Mouse (Mus musculus) heart, adult 11 months (tissue): Measurements from ENCODE around the gene Olfr272.

Source experiments
- DNase-seq: peaks from one replicate; pipeline ENCODE4 v3.0.0; 2022

Olfr272 gene

DNA sequence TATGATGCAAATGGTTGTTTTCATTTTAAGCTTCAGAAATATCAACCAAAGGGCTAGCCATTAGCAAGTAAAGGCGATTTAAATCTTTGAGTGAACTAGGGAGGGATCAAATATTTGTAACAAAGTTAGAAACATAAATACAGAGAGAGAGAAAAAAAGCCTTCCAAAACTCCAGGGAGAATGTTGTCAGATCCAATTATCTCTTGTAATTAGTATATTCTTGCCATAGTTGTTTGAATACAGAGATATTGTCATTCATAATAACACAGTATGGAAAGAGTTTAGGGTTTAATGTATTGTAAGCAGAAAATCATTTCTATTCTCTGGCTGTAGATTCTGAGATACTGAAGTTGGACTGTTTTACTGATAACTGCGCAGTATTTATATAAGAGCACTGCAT is at the start of gene Olfr272:
Gene Olfr272 (minus strand): TSS at position 101 of the 400 bp plus-strand sequence.
- no peak for DNase-seq

DNA sequence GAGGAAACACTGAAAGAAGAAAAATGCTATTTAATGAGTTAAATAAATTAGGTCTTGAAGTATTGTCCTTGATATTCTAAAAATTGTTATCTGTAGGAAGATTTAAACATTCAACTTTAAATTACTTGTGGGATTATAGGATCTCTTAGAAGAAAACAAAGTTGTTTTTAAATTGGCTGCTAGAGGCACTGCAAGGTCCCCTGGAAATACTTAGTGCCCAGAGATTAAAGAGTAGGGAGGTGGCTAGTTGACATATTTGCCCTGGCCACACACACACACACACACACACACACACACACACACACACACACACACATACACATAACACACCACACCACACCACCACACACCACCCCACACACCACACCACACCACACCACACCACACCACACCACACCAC is 45.3 kb upstream of the Olfr272 start, which contains the start of gene Olfr270:
Gene Olfr270 (plus strand): TSS at position 301 of the 400 bp plus-strand sequence.
- no peak for DNase-seq

DNA sequence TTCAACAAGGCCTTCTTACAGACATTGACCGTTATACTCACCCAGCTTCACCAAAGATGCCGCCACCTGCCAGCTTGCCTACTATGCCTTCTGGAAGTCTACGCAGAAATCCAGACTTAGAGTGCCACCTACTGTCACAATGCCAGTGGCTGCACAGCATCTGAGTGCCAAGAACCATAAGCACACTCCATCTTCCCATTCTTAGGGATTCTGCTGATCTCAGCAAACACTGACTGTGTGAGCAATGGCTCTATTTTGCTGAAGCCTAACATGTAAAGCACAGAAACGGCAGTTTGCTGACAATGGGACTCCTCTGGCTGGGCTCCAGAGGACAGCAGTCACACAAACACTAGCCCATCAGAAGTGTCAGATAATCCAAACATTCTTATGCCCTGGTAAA is 39.7 kb upstream of the Olfr272 start:
- no peak for DNase-seq

DNA sequence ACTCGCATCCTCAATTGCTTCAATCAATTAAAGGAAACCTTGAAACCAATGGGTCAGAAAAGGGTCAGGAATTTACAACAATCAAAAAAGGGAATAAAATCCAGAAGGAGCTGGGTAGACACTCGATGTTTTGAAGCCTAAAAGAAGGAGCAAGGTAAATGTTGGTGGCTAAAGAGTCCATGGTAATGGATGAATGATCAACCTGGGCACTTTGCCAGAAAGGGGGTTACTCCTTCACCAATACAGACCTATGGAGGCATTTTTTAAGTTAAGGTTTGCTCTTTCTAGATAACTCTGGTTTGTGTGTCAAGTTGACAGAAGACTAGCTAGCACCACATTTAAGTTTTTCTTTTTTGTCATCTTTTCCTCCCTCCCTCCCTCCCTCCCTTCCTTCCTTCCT is 30.0 kb upstream of the Olfr272 start:
- DNase-seq = no peak

DNA sequence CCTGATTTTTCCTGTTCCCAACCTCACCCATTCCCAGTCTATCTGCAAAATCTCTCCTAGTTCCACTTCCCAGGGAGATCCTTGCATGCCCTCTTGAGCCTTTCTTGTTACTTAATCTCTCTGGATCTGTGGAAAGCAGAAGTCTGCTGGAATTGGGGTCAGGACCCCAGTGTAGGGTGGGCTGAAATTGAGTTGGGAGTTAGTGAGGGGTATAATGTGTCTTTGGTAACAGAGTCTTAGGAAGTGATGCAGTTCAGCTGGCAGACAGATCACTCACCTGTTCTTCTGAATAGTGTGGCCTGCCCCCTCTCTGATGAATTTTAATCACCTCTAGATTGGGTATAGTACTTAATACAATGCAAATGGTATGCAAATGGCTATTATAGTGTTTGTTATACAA is 27.7 kb upstream of the Olfr272 start:
- DNase-seq = no peak

DNA sequence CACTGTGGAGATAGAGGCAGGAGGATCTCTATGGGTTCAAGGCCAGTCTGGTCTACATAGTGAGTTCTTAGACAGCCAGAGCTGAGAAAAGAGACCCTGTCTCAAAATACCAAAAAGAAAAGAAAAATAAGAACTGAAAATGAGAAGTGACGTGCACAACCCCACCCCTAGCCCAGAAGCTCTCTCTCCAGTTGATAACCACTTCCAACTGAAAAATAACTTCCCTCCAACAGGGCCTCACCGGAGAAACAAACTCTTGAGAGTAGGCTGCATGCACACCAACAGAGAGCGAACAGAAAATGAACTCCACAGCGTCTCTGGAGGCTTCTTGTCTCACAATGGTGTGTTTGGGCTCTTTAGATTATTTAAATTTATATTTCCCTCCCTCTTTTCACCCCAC is 11.5 kb upstream of the Olfr272 start:
- DNase-seq = no peak

DNA sequence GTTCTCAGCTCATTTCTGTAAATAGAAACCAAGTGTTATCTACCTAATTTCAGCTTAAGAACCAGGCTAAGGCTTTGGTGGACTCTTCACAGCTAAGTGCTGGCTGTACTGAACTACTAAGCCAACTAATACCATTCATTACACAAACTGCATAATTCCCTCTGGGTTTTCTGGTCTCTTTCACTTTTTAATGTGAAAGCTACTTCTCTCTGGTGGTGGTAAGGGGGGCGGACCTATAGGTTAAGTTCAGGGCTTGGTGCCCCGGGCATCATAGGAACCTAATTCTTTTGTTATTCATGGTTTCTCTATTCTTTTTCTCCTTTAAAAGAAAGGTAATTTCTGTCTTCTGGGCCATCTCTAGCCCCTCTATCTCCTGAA is 1.7 kb downstream of the Olfr272 start:
- no peak for DNase-seq

DNA sequence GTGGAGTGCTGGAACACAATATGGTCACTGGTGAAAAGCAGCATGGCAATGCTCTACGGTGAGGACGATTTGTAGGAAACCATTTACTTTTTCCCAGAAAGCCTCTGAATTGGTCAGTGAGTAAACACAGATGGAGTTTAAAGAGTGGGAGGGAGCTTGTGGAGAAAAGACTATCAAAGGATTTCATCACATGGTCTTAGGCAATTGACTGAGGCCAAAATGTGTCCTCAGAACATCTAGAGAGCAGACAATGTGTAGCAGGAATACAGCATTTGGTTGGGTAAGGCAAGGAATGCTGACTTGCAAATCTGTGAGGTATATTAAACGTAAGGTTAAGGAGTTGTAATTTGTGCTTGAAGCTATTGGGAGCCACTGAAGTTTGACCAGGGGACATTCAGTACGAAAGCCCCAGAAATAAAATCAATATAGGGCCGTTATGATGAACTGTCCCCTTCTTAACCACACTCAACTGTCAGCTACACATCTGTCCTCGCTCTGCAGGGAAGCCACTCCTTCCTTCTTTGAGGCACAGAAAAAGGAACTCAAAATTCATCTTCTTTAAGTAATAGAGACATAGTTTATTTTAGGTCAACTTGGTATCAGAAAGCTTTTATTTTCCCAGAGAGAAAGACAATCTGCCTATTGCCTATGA is 2.2 kb downstream of the Olfr272 start:
- no peak for DNase-seq

DNA sequence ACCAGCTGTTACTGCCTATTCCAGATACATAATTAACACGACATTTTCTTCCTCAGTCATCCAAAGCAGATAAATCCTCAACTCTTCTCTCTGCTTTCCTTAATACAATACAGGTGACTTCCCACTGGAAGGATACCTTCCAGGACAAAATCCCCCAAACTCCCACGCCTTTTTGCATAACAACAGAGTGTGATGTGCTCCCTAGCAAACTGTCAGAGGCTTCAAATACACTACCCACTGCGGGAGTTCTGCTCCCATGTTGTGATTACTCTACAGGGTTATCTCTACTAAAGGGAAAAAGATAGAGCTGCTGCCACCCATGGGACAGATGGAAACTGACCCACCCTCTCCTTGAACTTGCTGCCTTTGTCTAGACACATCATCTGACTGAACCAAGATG is 6.6 kb downstream of the Olfr272 start:
- no peak for DNase-seq

DNA sequence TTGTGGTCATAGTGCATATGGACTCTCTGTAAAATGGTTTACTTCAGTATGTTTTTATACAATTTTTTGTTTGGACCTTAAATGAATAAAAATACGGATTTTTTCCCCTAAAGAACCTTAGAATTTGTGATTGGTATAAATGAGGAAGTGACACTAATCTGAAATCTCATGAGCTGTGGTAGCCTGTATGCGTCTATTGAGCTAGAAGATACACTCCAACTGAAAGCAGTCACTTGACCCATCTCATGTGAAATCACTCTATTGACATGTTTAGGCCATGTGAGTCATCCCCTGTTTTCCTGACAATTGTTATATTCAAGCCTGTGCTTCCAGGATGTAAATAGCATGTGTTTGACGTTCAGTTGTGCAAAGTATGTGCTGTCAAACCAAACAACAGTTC is 9.4 kb downstream of the Olfr272 start:
- DNase-seq = no peak

DNA sequence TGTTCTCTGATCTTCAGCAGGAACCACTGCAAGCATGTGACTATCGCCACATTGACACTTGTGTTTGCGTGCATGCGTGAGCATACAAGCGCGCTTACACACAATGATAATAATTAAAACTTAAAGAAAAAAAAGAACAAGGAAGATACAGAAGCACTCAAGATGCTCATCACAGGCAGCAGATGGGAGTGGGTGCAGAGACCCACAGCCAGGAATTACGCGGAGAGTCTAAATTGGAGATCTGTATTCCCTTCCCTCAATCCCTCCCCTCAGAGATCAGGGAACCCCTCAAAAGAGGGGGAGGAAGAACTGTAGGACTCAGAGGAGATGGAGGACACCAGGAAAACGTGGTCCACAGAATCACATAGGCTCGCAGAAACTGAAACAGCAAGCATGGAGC is 54.8 kb downstream of the Olfr272 start:
- DNase-seq = no peak
